Mouse (Mus musculus) neural tube, embryonic 11.5 days (tissue): ENCODE measurements around the gene Ddx10. TPM values are rescaled to one million over a fixed set of nuclear protein-coding genes. Genes with fewer than 3 reads are reported as not detected.

Experiments used
- ATAC-seq: fragments of 200-750 bp; cut with Nextera tagmentation; 2 replicates; pipeline ENCODE4 v1.8.0; 2017; ENCODE audit warnings: moderate number of reproducible peaks, mild to moderate bottlenecking, moderate TSS enrichment, moderate library complexity; ENCODE audit not compliant: insufficient read depth, low FRiP score, low TSS enrichment
- DNase-seq: peaks from one replicate; pipeline ENCODE4 v3.0.0-alpha.2; 2015; ENCODE audit warnings: low spot score
- H3K27ac ChIP-seq: fragments of 300-500 bp; sonication (generic); 2 replicates; pipeline ENCODE4 v1.5.1; 2014; ENCODE audit warnings: low read depth, mild to moderate bottlenecking, low read length
- H3K27me3 ChIP-seq: fragments of 300-500 bp; sonication (generic); 2 replicates; pipeline ENCODE4 v1.6.1; 2014; ENCODE audit warnings: mild to moderate bottlenecking, low read length, mixed read lengths; ENCODE audit not compliant: control insufficient read depth, insufficient read depth
- H3K36me3 ChIP-seq: fragments of 300-500 bp; sonication (generic); 2 replicates; pipeline ENCODE4 v1.6.1; 2014; ENCODE audit warnings: mild to moderate bottlenecking, low read length, moderate library complexity, mixed read lengths; ENCODE audit not compliant: control insufficient read depth, insufficient read depth
- H3K4me1 ChIP-seq: fragments of 300-500 bp; sonication (generic); 2 replicates; pipeline ENCODE4 v1.6.1; 2014; ENCODE audit warnings: low read length, mixed read lengths; ENCODE audit not compliant: control insufficient read depth, insufficient read depth
- H3K4me2 ChIP-seq: fragments of 300-500 bp; sonication (generic); 2 replicates; pipeline ENCODE4 v1.6.1; 2014; ENCODE audit warnings: low read depth, mild to moderate bottlenecking, moderate library complexity
- H3K4me3 ChIP-seq: fragments of 300-500 bp; sonication (generic); 2 replicates; pipeline ENCODE4 v1.5.1; 2014; ENCODE audit warnings: low read depth, low read length
- H3K9ac ChIP-seq: fragments of 300-500 bp; sonication (generic); 2 replicates; pipeline ENCODE4 v1.6.1; 2014; ENCODE audit warnings: mild to moderate bottlenecking, low read length
- H3K9me3 ChIP-seq: fragments of 300-500 bp; sonication (generic); 2 replicates; pipeline ENCODE4 v1.6.1; 2016; ENCODE audit warnings: low read length; ENCODE audit not compliant: control insufficient read depth
- WGBS: fragments of 180-500 bp; shearing (Covaris S2); extraction: QIAGEN DNeasy Blood & Tissue Kit; methylation state at CpG from one replicate; pipeline ENCODE4 v1.1.7; 2014; 5-methylcytosine and 5-hydroxymethylcytosine counted together
- polyA plus RNA-seq: library from polyadenylated mRNA; unstranded; fragments of >200 nt; fragmentation: Nextera tagmentation; extraction: Ambion mirVana; gene quantifications from 2 replicates; pipeline ENCODE4 v1.2.1, GENCODE M21; 2014

Gene Ddx10
- polyA plus RNA-seq, 1 experiment from 2014 or later: 32.7 TPM

- H3K36me3 ChIP-seq: no peaks in the 10 kb centered on the region
- H3K4me2 ChIP-seq: no peak overlapping the region
- ATAC-seq: no peak
- no peak overlapping the region for H3K9ac ChIP-seq
- H3K27ac ChIP-seq: no peak overlapping the region
- no peaks in the 10 kb centered on the region for H3K27me3 ChIP-seq
- no peaks in the 10 kb centered on the region for H3K9me3 ChIP-seq
- WGBS: 96% methylated on average over 1 of the region's 1 CpGs
- H3K4me3 ChIP-seq: no peak overlapping the region
- no peak for DNase-seq
- H3K4me1 ChIP-seq: no peaks in the 10 kb centered on the region
These were observed 115.0 kb downstream of the Ddx10 start for GRCm38 (mm10) chr9:53132826-53133225.

- ATAC-seq (no peak), DNase-seq (no peak)
- Histone ChIP-seq H3K36me3 (no peaks in the 10 kb centered on the region), H3K4me2 (no peak overlapping the region), H3K4me3 (no peak overlapping the region), H3K27me3 (no peaks in the 10 kb centered on the region), H3K27ac (no peak overlapping the region), H3K4me1 (no peaks in the 10 kb centered on the region), H3K9me3 (no peaks in the 10 kb centered on the region), H3K9ac (no peak overlapping the region)
- WGBS: 94% methylated on average over 2 of the region's 2 CpGs
These were observed 117.4 kb downstream of the Ddx10 start for GRCm38 (mm10) chr9:53130460-53130859.

GRCm38 (mm10) chr9:53101103-53101502 is 146.8 kb downstream of the Ddx10 start:
- Histone ChIP-seq H3K27me3 (no peaks in the 10 kb centered on the region), H3K4me3 (no peak overlapping the region), H3K36me3 (no peaks in the 10 kb centered on the region), H3K4me2 (no peak overlapping the region), H3K9ac (no peak overlapping the region), H3K4me1 (no peaks in the 10 kb centered on the region), H3K9me3 (no peaks in the 10 kb centered on the region), H3K27ac (no peak overlapping the region)
- DNase-seq: no peak
- ATAC-seq: no peak
- WGBS: 94% methylated on average over 1 of the region's 1 CpGs

- Histone ChIP-seq H3K4me3 (no peak overlapping the region), H3K36me3 (no peaks in the 10 kb centered on the region), H3K9me3 (no peaks in the 10 kb centered on the region), H3K9ac (no peak overlapping the region), H3K27ac (no peak overlapping the region), H3K27me3 (no peaks in the 10 kb centered on the region), H3K4me1 (no peaks in the 10 kb centered on the region), H3K4me2 (no peak overlapping the region)
- DNase-seq (no peak), ATAC-seq (no peak)
- WGBS: 87% methylated on average over 5 of the region's 5 CpGs
These were observed 152.3 kb downstream of the Ddx10 start for GRCm38 (mm10) chr9:53095319-53096165.

GRCm38 (mm10) chr9:53094536-53094935 is 153.3 kb downstream of the Ddx10 start:
- ATAC-seq: no peak
- Histone ChIP-seq H3K27me3 (no peaks in the 10 kb centered on the region), H3K4me3 (no peak overlapping the region), H3K9ac (no peak overlapping the region), H3K27ac (no peak overlapping the region), H3K4me1 (no peaks in the 10 kb centered on the region), H3K4me2 (no peak overlapping the region), H3K36me3 (no peaks in the 10 kb centered on the region), H3K9me3 (no peaks in the 10 kb centered on the region)
- WGBS: 95% methylated on average over 7 of the region's 7 CpGs
- no peak for DNase-seq

- Histone ChIP-seq H3K27me3 (no peaks in the 10 kb centered on the region), H3K4me1 (no peaks in the 10 kb centered on the region), H3K4me3 (no peak overlapping the region), H3K9ac (no peak overlapping the region), H3K9me3 (no peaks in the 10 kb centered on the region), H3K4me2 (no peak overlapping the region), H3K36me3 (no peaks in the 10 kb centered on the region), H3K27ac (no peak overlapping the region)
- ATAC-seq: no peak
- WGBS: 74% methylated on average over 3 of the region's 3 CpGs
- no peak for DNase-seq
These were observed 170.2 kb downstream of the Ddx10 start for GRCm38 (mm10) chr9:53077626-53078025.

- no peak overlapping the region for H3K4me3 ChIP-seq
- WGBS: 89% methylated on average over 3 of the region's 3 CpGs
These were observed 171.9 kb downstream of the Ddx10 start for GRCm38 (mm10) chr9:53075931-53076330.

GRCm38 (mm10) chr9:53074443-53074842 is 173.4 kb downstream of the Ddx10 start:
- no peaks in the 10 kb centered on the region for H3K36me3 ChIP-seq
- H3K27me3 ChIP-seq: no peaks in the 10 kb centered on the region
- H3K4me2 ChIP-seq: no peak overlapping the region
- H3K4me3 ChIP-seq: no peak overlapping the region
- no peaks in the 10 kb centered on the region for H3K4me1 ChIP-seq
- no peaks in the 10 kb centered on the region for H3K9me3 ChIP-seq
- no peak for ATAC-seq
- no peak overlapping the region for H3K9ac ChIP-seq
- WGBS: 92% methylated on average over 3 of the region's 3 CpGs
- H3K27ac ChIP-seq: no peak overlapping the region
- DNase-seq: no peak

More at GRCm38 (mm10) chr9:53075931-53076330, 171.9 kb downstream of the Ddx10 start:
- no peaks in the 10 kb centered on the region for H3K4me1 ChIP-seq
- ATAC-seq (no peak), DNase-seq (no peak)
- H3K27ac ChIP-seq: no peak overlapping the region
- H3K36me3 ChIP-seq: no peaks in the 10 kb centered on the region
- no peaks in the 10 kb centered on the region for H3K9me3 ChIP-seq
- no peaks in the 10 kb centered on the region for H3K27me3 ChIP-seq
- H3K9ac ChIP-seq: no peak overlapping the region
- no peak overlapping the region for H3K4me2 ChIP-seq

- Histone ChIP-seq H3K9ac (no peak overlapping the region), H3K27me3 (no peaks in the 10 kb centered on the region), H3K4me1 (no peaks in the 10 kb centered on the region), H3K27ac (no peak overlapping the region), H3K4me2 (no peak overlapping the region), H3K4me3 (no peak overlapping the region), H3K36me3 (no peaks in the 10 kb centered on the region), H3K9me3 (no peaks in the 10 kb centered on the region)
- ATAC-seq (no peak), DNase-seq (no peak)
- 87% methylated on average over 10 of the region's 10 CpGs for WGBS
These were observed 174.2 kb downstream of the Ddx10 start for GRCm38 (mm10) chr9:53073576-53074112.
